Mouse (Mus musculus): Measurements from ENCODE around the gene Sema3a.

The Sema3a gene

DNA sequence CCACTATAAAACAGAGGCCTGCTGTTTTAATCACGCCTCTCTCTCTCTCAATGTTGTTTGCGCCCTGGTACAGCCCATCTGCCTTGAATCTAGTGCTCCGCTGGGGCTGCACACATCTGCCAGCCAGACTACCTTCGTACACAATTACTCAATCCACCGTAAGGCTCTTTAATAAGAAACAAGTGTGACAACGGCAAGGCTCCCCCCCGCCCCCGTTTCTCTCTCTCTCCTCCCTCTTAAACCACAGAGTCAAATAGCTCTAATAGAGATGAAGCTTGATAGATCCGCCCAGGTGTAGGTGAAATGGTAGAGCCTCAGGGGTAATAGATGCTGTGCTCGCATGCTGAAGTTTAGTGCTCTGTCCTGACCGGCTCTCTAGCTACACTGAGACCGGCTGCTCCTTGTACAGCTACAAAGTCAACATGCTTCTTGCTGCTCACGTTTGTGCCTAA lies at the start of gene Sema3a:
TSS of gene Sema3a (plus strand) at position 174 of the 452 bp plus-strand sequence.
- DNase-seq (ENCODE audit: low read depth): peak; percentile 80

GRCm38 (mm10) chr5:13084777-13085439 lies 40.3 kb upstream of the Sema3a start:
- DNase-seq (ENCODE audit: low read depth): peak; percentile 80

- DNase-seq (ENCODE audit: low read depth): peak; percentile 95
Measured at GRCm38 (mm10) chr5:13090431-13090830, 34.8 kb upstream of the Sema3a start.

DNA sequence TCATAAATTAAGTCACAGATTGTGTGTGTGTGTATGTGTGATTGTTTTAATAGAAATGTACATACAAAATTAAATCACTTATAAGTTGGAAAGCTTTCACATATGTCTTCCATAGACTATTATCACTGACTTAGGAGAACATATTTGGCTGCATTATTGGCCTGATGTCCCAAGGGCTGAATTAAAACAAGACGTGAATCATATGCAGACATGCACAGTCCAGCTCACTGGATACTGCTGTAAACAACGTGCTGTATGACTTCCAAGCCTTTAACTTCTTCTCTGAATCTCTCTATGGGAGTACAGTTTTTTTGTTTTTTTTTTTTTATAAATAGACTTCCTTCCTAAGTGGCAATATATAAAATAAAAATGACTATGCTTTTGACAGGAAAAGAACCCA lies 15.7 kb upstream of the Sema3a start:
- DNase-seq (ENCODE audit: low read depth): peak; percentile 53

DNA sequence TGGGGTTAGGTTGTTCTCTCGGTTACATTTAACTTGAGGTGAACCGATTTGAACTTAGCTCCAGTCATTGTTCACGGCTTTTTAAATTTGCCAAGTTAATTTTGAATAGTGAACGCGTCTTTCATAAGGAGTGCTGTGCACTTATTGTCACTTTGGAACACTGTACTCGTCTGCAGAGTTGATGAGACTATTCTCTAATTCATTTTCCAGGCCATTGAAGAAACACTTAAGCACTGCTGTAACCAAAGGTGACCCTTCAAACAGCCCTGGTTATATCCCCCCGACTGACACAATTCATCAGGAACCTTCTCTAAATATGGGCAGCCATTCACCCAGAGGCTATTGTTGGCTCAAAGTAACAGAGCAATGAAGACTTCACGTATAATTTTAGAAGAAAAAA lies 8.0 kb upstream of the Sema3a start:
- DNase-seq (ENCODE audit: low read depth): no peak

DNA sequence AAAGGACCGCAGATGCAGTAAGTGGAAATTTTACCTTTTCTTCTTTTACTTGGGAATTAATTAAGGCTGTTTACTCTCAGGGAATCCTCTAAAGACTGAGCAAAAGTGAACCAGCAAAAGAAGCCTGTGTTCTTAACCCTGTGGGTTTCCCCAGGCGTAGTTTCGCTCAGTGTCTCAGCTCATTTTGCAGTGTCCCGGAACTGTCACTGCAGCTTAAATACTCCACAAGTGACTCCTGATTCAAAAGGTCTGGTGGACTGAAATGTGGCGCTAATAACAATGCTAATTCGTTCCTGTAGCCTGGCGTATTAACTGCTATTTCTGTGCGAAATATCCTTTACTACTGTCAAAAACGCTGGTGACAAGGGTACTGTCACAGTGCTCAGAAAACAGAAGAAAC lies 543 bp downstream of the Sema3a start:
- DNase-seq (ENCODE audit: low read depth): peak; percentile 45

GRCm38 (mm10) chr5:13126196-13126595 lies 982 bp downstream of the Sema3a start:
- DNase-seq (ENCODE audit: low read depth): peak; percentile 48

GRCm38 (mm10) chr5:13127121-13127520 lies 1.9 kb downstream of the Sema3a start:
- peak; percentile 73 for DNase-seq (ENCODE audit: low read depth)

DNA sequence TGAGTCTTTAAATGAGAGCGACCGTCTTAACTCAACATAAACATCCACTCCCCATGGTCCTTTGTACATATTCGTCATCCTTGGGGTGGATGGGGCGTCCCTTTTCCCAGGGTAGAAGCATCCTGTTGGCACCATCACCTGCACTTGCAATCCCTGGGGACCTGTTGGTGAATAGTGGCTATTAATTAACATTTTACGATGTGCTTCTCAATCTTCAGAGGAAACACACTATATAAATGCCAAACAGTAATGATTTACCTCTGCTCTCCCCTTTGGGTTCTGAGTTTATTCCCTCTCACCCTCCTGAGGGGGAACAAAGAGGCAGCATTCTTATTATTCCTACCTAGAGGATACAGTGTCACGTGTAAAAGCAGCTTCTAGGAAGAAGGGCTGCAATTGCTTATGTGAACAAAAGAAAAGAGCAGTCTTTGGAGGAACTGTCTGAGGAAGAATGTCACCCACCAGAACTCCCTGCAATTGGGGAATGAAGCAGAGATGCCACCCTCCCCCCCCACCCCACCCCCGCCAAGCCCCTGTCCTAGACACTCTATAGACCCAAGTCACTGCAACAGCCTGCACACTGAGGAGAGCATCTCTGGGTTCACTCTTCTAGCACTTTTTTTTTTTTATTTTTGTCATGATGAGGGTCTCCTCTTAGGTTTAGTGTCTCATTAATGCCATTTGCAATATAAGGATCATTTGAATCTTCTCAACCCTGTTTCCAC lies 19.7 kb downstream of the Sema3a start:
- DNase-seq (ENCODE audit: low read depth): no peak

DNA sequence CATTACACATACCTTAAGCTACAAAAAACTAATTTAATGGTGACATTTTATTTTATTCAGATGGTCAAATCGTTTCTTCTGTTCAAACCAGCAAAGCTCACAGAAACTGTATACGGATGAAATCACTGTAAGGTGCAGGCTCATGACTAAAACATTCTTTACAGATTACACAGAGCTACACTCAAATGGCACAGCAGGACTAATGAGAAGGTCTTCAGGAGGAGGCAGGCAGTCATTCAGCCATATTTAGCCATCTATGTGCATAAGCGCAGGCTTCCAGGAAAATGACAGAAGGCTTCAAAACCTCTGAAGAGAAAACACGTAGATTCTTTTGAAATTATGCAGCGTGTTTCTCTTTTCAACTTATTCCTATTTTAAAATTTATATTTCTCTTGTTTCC lies 24.7 kb downstream of the Sema3a start:
- peak; percentile 32 for DNase-seq (ENCODE audit: low read depth)

DNA sequence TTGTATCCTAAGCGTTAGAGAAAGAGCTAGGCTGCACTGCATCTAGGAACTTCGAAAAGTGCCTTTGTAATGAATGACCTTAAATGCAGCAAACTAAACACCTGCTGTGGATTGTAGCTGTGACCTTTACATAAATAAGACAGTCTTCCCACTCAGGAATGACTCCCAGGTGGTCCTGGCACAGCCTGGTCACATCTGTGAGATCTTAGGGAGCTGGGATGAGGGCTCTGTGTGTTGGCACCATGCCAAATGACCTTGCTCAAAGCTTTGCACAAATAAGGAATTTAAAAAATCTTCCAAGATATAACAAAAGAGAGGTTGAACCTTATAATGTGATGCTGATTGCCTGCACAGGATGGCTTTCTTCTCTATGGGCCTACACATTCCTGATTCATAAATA lies 25.8 kb downstream of the Sema3a start:
- no peak for DNase-seq (ENCODE audit: low read depth)

- no peak for DNase-seq (ENCODE audit: low read depth)
Measured at GRCm38 (mm10) chr5:13157761-13158612, 32.8 kb downstream of the Sema3a start.

- DNase-seq (ENCODE audit: low read depth): no peak
Measured at GRCm38 (mm10) chr5:13182186-13182585, 57.0 kb downstream of the Sema3a start.

- DNase-seq (ENCODE audit: low read depth): no peak
Measured at GRCm38 (mm10) chr5:13197886-13198285, 72.7 kb downstream of the Sema3a start.

DNA sequence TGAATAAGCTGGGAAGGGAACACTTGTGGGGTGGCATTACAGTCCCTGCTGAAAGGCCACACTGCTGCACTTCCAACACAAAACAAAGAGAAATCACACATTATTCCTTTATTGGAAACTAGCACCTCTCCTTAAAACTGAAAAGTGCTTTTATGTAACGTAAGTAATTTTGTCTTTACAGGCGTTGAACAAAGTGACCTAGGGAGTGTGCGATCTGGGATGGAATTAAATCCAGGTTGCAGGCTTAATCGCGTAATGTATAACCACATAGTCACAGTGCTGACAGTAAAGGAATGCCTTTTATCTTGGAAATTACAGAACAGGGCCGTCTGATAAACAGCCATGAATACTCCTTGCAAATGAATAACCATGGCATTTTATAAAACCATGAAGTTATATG lies 74.5 kb downstream of the Sema3a start:
- no peak for DNase-seq (ENCODE audit: low read depth)

DNA sequence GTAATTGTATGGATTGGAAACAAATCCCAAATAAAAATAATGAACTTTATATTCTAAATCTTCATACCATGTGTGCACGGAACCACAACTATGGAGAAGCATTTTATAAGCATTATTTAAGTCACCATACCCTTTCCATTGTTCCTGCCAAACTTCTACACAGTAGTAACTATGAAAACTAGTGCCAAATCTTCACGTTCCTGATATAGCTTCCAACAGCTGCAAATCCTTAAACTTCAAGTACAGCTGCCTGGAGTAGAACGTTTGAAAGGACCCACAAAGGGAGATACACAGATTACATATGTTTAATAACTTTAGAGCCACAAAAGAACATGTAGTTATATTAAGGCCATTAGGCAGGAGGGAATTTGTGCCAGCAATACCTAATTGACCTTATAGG lies 130.1 kb downstream of the Sema3a start:
- DNase-seq (ENCODE audit: low read depth): no peak

- DNase-seq (ENCODE audit: low read depth): peak; percentile 80
Measured at GRCm38 (mm10) chr5:13256321-13256720, 131.1 kb downstream of the Sema3a start.

DNA sequence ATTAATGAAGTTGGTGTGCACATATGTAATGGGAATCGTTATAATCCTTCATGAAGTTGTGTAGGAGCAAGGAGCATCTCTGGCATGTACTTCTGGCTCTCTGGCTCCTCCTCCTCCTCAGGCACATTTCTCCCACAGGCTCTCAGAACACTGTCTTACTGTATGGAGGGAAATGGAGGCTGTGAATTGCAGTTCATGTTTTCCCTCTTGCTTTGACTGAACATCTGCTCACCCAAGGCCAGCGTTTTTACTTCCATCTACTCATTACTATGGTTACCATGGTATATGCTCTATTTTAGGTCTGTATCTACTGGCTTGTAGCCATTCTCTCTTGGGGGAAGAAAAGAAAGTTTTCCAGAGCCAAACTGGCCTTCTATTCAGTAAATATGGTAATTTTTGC lies 137.9 kb downstream of the Sema3a start:
- no peak for DNase-seq (ENCODE audit: low read depth)

- no peak for DNase-seq (ENCODE audit: low read depth)
Measured at GRCm38 (mm10) chr5:13263539-13263938, 138.3 kb downstream of the Sema3a start.

DNA sequence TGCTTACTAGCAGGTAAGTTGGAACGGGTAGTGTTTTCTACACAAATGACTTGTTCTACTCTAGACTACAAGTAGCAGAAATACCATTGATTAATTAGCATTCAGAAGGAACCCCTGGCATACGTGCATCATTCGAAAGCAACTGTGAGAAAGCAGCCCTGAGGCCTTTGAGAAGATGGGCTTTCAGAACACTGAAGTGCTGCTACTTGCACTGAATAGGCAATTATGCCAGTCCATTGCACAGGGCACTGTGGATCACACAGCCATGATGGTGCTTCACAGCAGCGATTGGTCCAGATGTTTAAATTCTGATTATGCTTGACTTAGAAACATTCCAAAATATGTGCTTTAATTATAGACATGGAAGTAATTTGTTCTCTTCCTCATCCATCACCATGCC lies 187.5 kb downstream of the Sema3a start:
- DNase-seq (ENCODE audit: low read depth): no peak

GRCm38 (mm10) chr5:13313977-13314376 lies 188.8 kb downstream of the Sema3a start:
- no peak for DNase-seq (ENCODE audit: low read depth)

- peak; percentile 16 for DNase-seq (ENCODE audit: low read depth)
Measured at GRCm38 (mm10) chr5:13318728-13319429, 193.7 kb downstream of the Sema3a start.
